8 mouse cellular contexts compared by ENCODE assay signal in genomic region chr19:45046523-45047321, GRCm38 (mm10). TPM values are rescaled to one million over a fixed set of nuclear protein-coding genes. Genes with fewer than 3 reads are reported as not detected.
A peak's percentile ranks its signal among the peaks of the same experiment; 100 is the strongest.
DNase-seq lines count a peak whose midpoint lies in the region; ATAC-seq lines count a peak whose summit lies in the region.

No protein-coding gene starts in this region.

- H3K9ac ChIP-seq in hindbrain, embryonic 15.5 days: peak overlapping the region; percentile 65

- DNase-seq in MEL-GATA-1-ER (ENCODE audit: extremely low read depth, low read depth): peak; percentile 79
- DNase-seq in cerebellum, adult 9-10 months: peak; percentile 96
- DNase-seq in frontal cortex, postnatal 14 days (ENCODE audit: low spot score in 2 of 2): peak; percentile 69 to 80
- peak; percentile 90 for DNase-seq in left cerebral cortex, adult 11 months (ENCODE audit: low spot score)
- peak; percentile 94 for DNase-seq in lung, postnatal 25 days (ENCODE audit: low spot score)
- DNase-seq in right cerebral cortex, adult 2 months (ENCODE audit: low spot score in 2 of 2): peak; percentile 78 to 91
- DNase-seq in urinary bladder, postnatal 14 days (ENCODE audit: low spot score): peak; percentile 95

- H3K4me1 ChIP-seq in hindbrain, embryonic 15.5 days (replicated peaks): peaks cover 42% of the 10 kb centered on the region

- H3K4me2 ChIP-seq in hindbrain, embryonic 15.5 days: peak overlapping the region; percentile 70

- H3K36me3 ChIP-seq in hindbrain, embryonic 15.5 days: peaks cover 10% of the 10 kb centered on the region; the same call in 1 of the 2 replicates

- peak overlapping the region; percentile 57 for H3K4me3 ChIP-seq in hindbrain, embryonic 15.5 days

- H3K9me3 ChIP-seq in hindbrain, embryonic 15.5 days: no peaks in the 10 kb centered on the region

- WGBS in hindbrain, embryonic 15.5 days: 3% methylated on average over 34 of the region's 34 CpGs

- peak; percentile 75 for ATAC-seq in hindbrain, embryonic 15.5 days (ENCODE audit: low FRiP score, low read depth)

- no peaks in the 10 kb centered on the region for H3K27me3 ChIP-seq in hindbrain, embryonic 15.5 days

- H3K27ac ChIP-seq in hindbrain, embryonic 15.5 days (replicated peaks): peak overlapping the region; percentile 92

RNA-seq across cellular contexts. Expression of gene Sfxn3, which starts 0.6 kb away (rescaled TPM):
- 74.7 and 90.5 TPM in 2 replicates for polyA plus RNA-seq in hindbrain, embryonic 15.5 days (2015; fragmentation: Nextera tagmentation; extraction: Ambion mirVana)

RNA-seq across cellular contexts. Expression of gene Pdzd7, which starts 1.2 kb away (rescaled TPM):
- 2.6 and 3.2 TPM in 2 replicates for polyA plus RNA-seq in hindbrain, embryonic 15.5 days (2015; fragmentation: Nextera tagmentation; extraction: Ambion mirVana)

RNA-seq across cellular contexts. Expression of gene Kazald1, which starts 28.3 kb away (rescaled TPM):
- polyA plus RNA-seq in hindbrain, embryonic 15.5 days (2015; fragmentation: Nextera tagmentation; extraction: Ambion mirVana): 2.3 and 2.6 TPM in 2 replicates

RNA-seq across cellular contexts. Expression of gene Lzts2, which starts 32.5 kb away (rescaled TPM):
- 25.4 and 28.7 TPM in 2 replicates for polyA plus RNA-seq in hindbrain, embryonic 15.5 days (2015; fragmentation: Nextera tagmentation; extraction: Ambion mirVana)

RNA-seq across cellular contexts. Expression of gene Mrpl43, which starts 40.5 kb away (rescaled TPM):
- 88.6 and 94.7 TPM in 2 replicates for polyA plus RNA-seq in hindbrain, embryonic 15.5 days (2015; fragmentation: Nextera tagmentation; extraction: Ambion mirVana)

Comparison
In these comparisons a context has a peak if more than half of its experiments do, and no peak if none do; other contexts are left out.
1. Peak in every context shown above with its lines: DNase-seq, ATAC-seq, H3K4me3 ChIP-seq and H3K27ac ChIP-seq.